Mouse (Mus musculus) bone marrow, adult 2 months (tissue): ENCODE measurements around the gene Sec23ip. TPM values are rescaled to one million over a fixed set of nuclear protein-coding genes. Genes with fewer than 3 reads are reported as not detected.
A peak's percentile ranks its signal among the peaks of the same experiment; 100 is the strongest.

Experiments
- H3K27ac ChIP-seq: fragments of 200-500 bp; 2 replicates; pipeline ENCODE4 v1.5.1; 2012; ENCODE audit warnings: low read depth, mild to moderate bottlenecking, control low read depth, inconsistent platforms, low read length; ENCODE audit not compliant: control insufficient read depth, poor library complexity, insufficient read depth
- H3K4me1 ChIP-seq: fragments of 200-500 bp; 2 replicates; pipeline ENCODE4 v1.6.1; 2011; ENCODE audit warnings: low read length; ENCODE audit not compliant: control insufficient read depth, insufficient read depth
- H3K4me3 ChIP-seq: fragments of 200-500 bp; replicated peaks from 2 replicates; pipeline ENCODE3; 2011; ENCODE audit warnings: mild to moderate bottlenecking, low read depth, low read length, control low read depth; ENCODE audit not compliant: control insufficient read depth
- CTCF ChIP-seq: fragments of 200-500 bp; IDR thresholded peaks from 2 replicates; pipeline ENCODE4 v1.5.1; 2011; ENCODE audit warnings: low read length, control low read depth; ENCODE audit not compliant: control insufficient read depth, insufficient read depth
- POLR2A ChIP-seq: fragments of 200-500 bp; IDR thresholded peaks from 2 replicates; pipeline ENCODE4 v1.6.1; 2011; ENCODE audit warnings: low read depth, mild to moderate bottlenecking, control low read depth, low read length, borderline replicate concordance; ENCODE audit not compliant: control insufficient read depth
- WGBS: fragments of 180-500 bp; shearing (Covaris S2); methylation state at CpG from one replicate; pipeline ENCODE4 v1.1.7; 2018; 5-methylcytosine and 5-hydroxymethylcytosine counted together
- polyA plus RNA-seq: library from polyadenylated mRNA; stranded (reverse); fragments of >200 nt; gene quantifications from 2 replicates; pipeline ENCODE4 v1.2.4, GENCODE M21; 2011; ENCODE audit warnings: low replicate concordance; ENCODE audit not compliant: missing spikeins, insufficient read depth, insufficient read length

Sec23ip gene
- polyA plus RNA-seq, 1 experiment, result 12.1 TPM

DNA sequence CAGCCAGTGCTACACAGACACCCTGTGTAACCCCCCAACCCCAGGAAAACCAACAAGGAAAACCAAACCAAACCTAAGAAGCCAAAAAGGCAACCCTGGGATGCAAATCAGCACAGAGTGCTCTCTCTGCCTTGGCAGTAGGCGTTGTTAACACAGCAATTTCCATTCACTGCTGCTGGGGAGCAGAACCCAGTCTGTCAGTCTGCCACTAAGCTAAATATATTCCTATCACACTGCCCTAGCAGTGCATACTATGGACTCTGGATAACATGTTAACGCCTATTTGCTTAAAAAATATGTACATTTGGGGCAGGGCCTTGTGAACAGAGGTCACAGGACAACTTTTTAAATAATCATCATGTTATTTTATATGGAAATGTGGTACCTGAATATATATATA lies 13.2 kb upstream of the Sec23ip start:
- WGBS, result 71% methylated on average over 2 of the region's 2 CpGs

GRCm38 (mm10) chr7:128738041-128738440 lies 6.7 kb upstream of the Sec23ip start:
- Histone ChIP-seq H3K4me3 (peak overlapping the region; percentile 51), H3K27ac (peak overlapping the region; percentile 36; the same call in 1 of the 2 replicates), H3K4me1 (no peaks in the 10 kb centered on the region; the same call in 1 of the 2 replicates)
- WGBS, result 10% methylated on average over 5 of the region's 5 CpGs
- TF ChIP-seq CTCF (no peak), POLR2A (no peak)

More for the DNA sequence above, 13.2 kb upstream of the Sec23ip start:
- H3K27ac ChIP-seq, result no peak overlapping the region
- H3K4me3 ChIP-seq, result no peak overlapping the region
- TF ChIP-seq CTCF (no peak), POLR2A (no peak)
- H3K4me1 ChIP-seq, result peaks cover 4% of the 10 kb centered on the region; the same call in 1 of the 2 replicates

DNA sequence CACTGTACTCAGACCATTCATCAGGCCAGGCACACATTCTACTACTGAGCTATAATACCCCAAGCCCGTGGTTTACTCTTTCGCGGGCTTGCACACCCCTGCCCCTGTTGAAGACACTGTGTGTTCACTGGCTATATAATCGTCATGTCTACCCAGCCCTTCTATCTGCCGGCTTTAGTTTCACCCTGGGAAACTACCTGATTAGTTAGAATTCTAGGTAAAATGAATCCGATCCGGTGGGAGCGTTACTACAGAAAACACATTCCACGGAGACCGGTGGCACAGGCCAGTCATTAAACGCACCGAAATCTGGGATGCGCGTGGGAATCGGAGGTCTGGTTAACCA lies 5.7 kb upstream of the Sec23ip start:
- TF ChIP-seq CTCF (no peak), POLR2A (no peak)
- Histone ChIP-seq H3K27ac (peak overlapping the region; percentile 61), H3K4me1 (no peaks in the 10 kb centered on the region; the same call in 1 of the 2 replicates)

GRCm38 (mm10) chr7:128739462-128740277 lies 5.1 kb upstream of the Sec23ip start:
- under 1% methylated on average over 80 of the region's 80 CpGs for WGBS
- H3K27ac ChIP-seq, result peak overlapping the region; percentile 98
- peak overlapping the region; percentile 87 for H3K4me3 ChIP-seq
- no peaks in the 10 kb centered on the region; the same call in 1 of the 2 replicates for H3K4me1 ChIP-seq
- TF ChIP-seq CTCF, result no peak
- peak; percentile 39; the same call in 1 of the 2 replicates for TF ChIP-seq POLR2A

More for the DNA sequence above, 5.7 kb upstream of the Sec23ip start:
- peak overlapping the region; percentile 87 for H3K4me3 ChIP-seq
- WGBS, result 2% methylated on average over 15 of the region's 15 CpGs

- TF ChIP-seq POLR2A (peak; percentile 77), CTCF (no peak)
- H3K4me1 ChIP-seq, result no peaks in the 10 kb centered on the region; the same call in 1 of the 2 replicates
- WGBS, result 0% methylated on average over 34 of the region's 35 CpGs
- H3K27ac ChIP-seq, result peak within 1 kb of the TSS; percentile 98
- H3K4me3 ChIP-seq, result peak within 1 kb of the TSS; percentile 87
These were observed 4.4 kb upstream of the Sec23ip start, which contains the start of gene Mcmbp for GRCm38 (mm10) chr7:128740334-128740733. Gene Mcmbp, minus strand, starts transcription at chr7:128740495.

- H3K4me3 ChIP-seq, result no peak overlapping the region
- H3K27ac ChIP-seq, result no peak overlapping the region
- peaks cover 6% of the 10 kb centered on the region for H3K4me1 ChIP-seq
- no peak for TF ChIP-seq POLR2A
- 41% methylated on average over 2 of the region's 2 CpGs for WGBS
These were observed 845 bp upstream of the Sec23ip start for GRCm38 (mm10) chr7:128743898-128744297.

DNA sequence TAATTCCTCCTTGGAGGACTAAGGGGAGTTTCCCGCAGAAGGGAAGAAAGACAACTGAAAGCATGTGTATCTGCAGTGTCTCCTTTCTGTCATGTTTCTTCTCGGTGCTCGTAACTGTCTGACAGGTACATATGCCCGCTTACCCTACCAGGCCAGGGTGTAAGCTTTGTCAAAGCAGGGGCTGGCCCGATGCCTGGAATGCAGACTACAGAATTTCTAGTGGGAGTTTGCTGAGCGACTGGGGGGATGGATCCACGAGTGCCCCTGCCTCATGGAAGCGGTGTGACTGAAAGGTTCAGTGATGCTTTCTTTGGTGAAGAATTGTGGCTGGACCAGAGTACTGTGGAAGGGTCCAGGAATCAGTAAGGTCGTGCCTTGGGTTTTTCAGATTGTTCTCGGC lies 1.4 kb downstream of the Sec23ip start:
- 86% methylated on average over 10 of the region's 10 CpGs for WGBS
- peaks cover 6% of the 10 kb centered on the region for H3K4me1 ChIP-seq
- H3K27ac ChIP-seq, result no peak overlapping the region
- TF ChIP-seq CTCF (no peak), POLR2A (no peak)
- peak overlapping the region; percentile 27 for H3K4me3 ChIP-seq

DNA sequence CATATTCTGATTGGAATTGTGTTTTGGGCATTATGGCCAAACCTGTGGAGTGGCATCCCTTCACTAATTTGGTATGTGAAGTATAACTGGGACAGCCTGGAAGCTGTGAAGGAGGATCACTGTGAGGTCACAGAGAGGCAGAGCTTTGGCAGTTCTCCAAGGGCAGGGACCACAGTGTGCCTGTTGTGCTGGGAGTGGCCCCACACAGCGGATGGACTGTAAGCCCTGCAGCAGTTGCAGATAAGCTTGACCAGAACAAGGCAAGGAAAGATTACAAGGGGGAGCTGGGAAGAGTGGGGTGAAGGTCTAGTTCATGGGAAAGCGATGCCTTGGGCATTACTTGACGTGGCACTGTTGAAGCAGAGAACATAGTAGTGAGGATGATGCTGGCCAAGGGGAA lies 4.0 kb downstream of the Sec23ip start:
- Histone ChIP-seq H3K4me3 (no peak overlapping the region), H3K4me1 (peaks cover 6% of the 10 kb centered on the region), H3K27ac (no peak overlapping the region; the same call in 1 of the 2 replicates)

More for the DNA sequence above, 4.0 kb downstream of the Sec23ip start:
- 50% methylated on average over 3 of the region's 3 CpGs for WGBS
- TF ChIP-seq CTCF (no peak), POLR2A (no peak)
